Mouse (Mus musculus): ENCODE measurements around the gene Ttc7b. TPM values are rescaled to one million over a fixed set of nuclear protein-coding genes. Genes with fewer than 3 reads are reported as not detected.

Ttc7b gene
- polyA plus RNA-seq, 2 experiments = 1.3 to 3.5 TPM

- no peaks in the 10 kb centered on the region for H3K36me3 ChIP-seq (replicated peaks; ENCODE audit: control insufficient read depth, insufficient read depth, low read depth)
- H3K4me1 ChIP-seq (replicated peaks; ENCODE audit: control insufficient read depth in 2 of 2, insufficient read depth in 2 of 2, low read length in 1 of 2) = no peaks in the 10 kb centered on the region
- no peak overlapping the region for H3K9ac ChIP-seq (replicated peaks)
- no peaks in the 10 kb centered on the region for H3K9me3 ChIP-seq (ENCODE audit: control insufficient read depth, low read length)
- H3K4me2 ChIP-seq (ENCODE audit: low read depth) = no peak overlapping the region
- no peak overlapping the region for H3K27ac ChIP-seq
- H3K27me3 ChIP-seq (ENCODE audit: control insufficient read depth, insufficient read depth, low read length) = no peaks in the 10 kb centered on the region
- WGBS (ENCODE audit: insufficient replicate concordance) = 79% methylated on average over 2 of the region's 2 CpGs
- ATAC-seq (ENCODE audit: insufficient read depth) (no peak), DNase-seq (ENCODE audit: low read depth in 3 of 3, low spot score in 3 of 3) (no peak)
- no peak overlapping the region for H3K4me3 ChIP-seq (ENCODE audit: insufficient read depth in 1 of 2, low read depth in 2 of 2, low read length in 2 of 2)
- no peak for TF ChIP-seq CTCF (IDR thresholded peaks at IDR 0.05; ENCODE audit: low read depth)
- TF ChIP-seq EP300 (IDR thresholded peaks at IDR 0.05; ENCODE audit: low read depth) = no peak
Measured at GRCm38 (mm10) chr12:100298788-100299187, 221.8 kb downstream of the Ttc7b start.

- Histone ChIP-seq H3K4me2 (ENCODE audit: low read depth) (no peak overlapping the region), H3K4me3 (ENCODE audit: insufficient read depth in 1 of 2, low read depth in 2 of 2, low read length in 2 of 2) (no peak overlapping the region), H3K36me3 (replicated peaks; ENCODE audit: control insufficient read depth, insufficient read depth, low read depth) (no peaks in the 10 kb centered on the region), H3K4me1 (replicated peaks; ENCODE audit: control insufficient read depth in 2 of 2, insufficient read depth in 2 of 2, low read length in 1 of 2) (no peaks in the 10 kb centered on the region), H3K9me3 (ENCODE audit: control insufficient read depth, low read length) (no peaks in the 10 kb centered on the region), H3K27me3 (ENCODE audit: control insufficient read depth, insufficient read depth, low read length) (no peaks in the 10 kb centered on the region), H3K27ac (no peak overlapping the region), H3K9ac (replicated peaks) (no peak overlapping the region)
- TF ChIP-seq CTCF (IDR thresholded peaks at IDR 0.05; ENCODE audit: low read depth) = no peak
- TF ChIP-seq EP300 (IDR thresholded peaks at IDR 0.05; ENCODE audit: low read depth) = no peak
- no peak for ATAC-seq (ENCODE audit: insufficient read depth)
- 62% methylated on average over 4 of the region's 4 CpGs for WGBS (ENCODE audit: insufficient replicate concordance)
- no peak for DNase-seq (ENCODE audit: low read depth in 3 of 3, low spot score in 3 of 3)
Measured at GRCm38 (mm10) chr12:100297961-100298360, 222.7 kb downstream of the Ttc7b start.

GRCm38 (mm10) chr12:100294457-100294856, 226.2 kb downstream of the Ttc7b start:
- no peak for ATAC-seq (ENCODE audit: insufficient read depth)

GRCm38 (mm10) chr12:100293956-100294355, 226.7 kb downstream of the Ttc7b start:
- no peaks in the 10 kb centered on the region for H3K9me3 ChIP-seq (ENCODE audit: control insufficient read depth, low read length)
- no peak overlapping the region for H3K4me2 ChIP-seq (ENCODE audit: low read depth)
- ATAC-seq (ENCODE audit: insufficient read depth) (no peak), DNase-seq (ENCODE audit: low read depth in 3 of 3, low spot score in 3 of 3) (no peak)
- TF ChIP-seq CTCF (IDR thresholded peaks at IDR 0.05; ENCODE audit: low read depth) = no peak
- no peak for TF ChIP-seq EP300 (IDR thresholded peaks at IDR 0.05; ENCODE audit: low read depth)
- H3K27me3 ChIP-seq (ENCODE audit: control insufficient read depth, insufficient read depth, low read length) = no peaks in the 10 kb centered on the region
- peaks cover 0 to 2% of the 10 kb centered on the region in 2 experiments; a peak in 1 of 4 replicates for H3K4me1 ChIP-seq (replicated peaks; ENCODE audit: control insufficient read depth in 2 of 2, insufficient read depth in 2 of 2, low read length in 1 of 2)
- 59% methylated on average over 9 of the region's 9 CpGs for WGBS (ENCODE audit: insufficient replicate concordance)
- H3K9ac ChIP-seq (replicated peaks) = no peak overlapping the region
- no peak overlapping the region for H3K4me3 ChIP-seq (ENCODE audit: insufficient read depth in 1 of 2, low read depth in 2 of 2, low read length in 2 of 2)
- H3K27ac ChIP-seq = no peak overlapping the region
- no peaks in the 10 kb centered on the region for H3K36me3 ChIP-seq (replicated peaks; ENCODE audit: control insufficient read depth, insufficient read depth, low read depth)

More at GRCm38 (mm10) chr12:100294457-100294856, 226.2 kb downstream of the Ttc7b start:
- H3K9ac ChIP-seq (replicated peaks) = no peak overlapping the region
- H3K36me3 ChIP-seq (replicated peaks; ENCODE audit: control insufficient read depth, insufficient read depth, low read depth) = no peaks in the 10 kb centered on the region
- WGBS (ENCODE audit: insufficient replicate concordance) = 78% methylated on average over 2 of the region's 2 CpGs
- no peaks in the 10 kb centered on the region for H3K27me3 ChIP-seq (ENCODE audit: control insufficient read depth, insufficient read depth, low read length)
- no peak overlapping the region for H3K4me2 ChIP-seq (ENCODE audit: low read depth)
- TF ChIP-seq EP300 (IDR thresholded peaks at IDR 0.05; ENCODE audit: low read depth) = no peak
- TF ChIP-seq CTCF (IDR thresholded peaks at IDR 0.05; ENCODE audit: low read depth) = peak; percentile 36
- H3K27ac ChIP-seq = no peak overlapping the region
- no peak for DNase-seq (ENCODE audit: low read depth in 3 of 3, low spot score in 3 of 3)
- H3K4me1 ChIP-seq (replicated peaks; ENCODE audit: control insufficient read depth in 2 of 2, insufficient read depth in 2 of 2, low read length in 1 of 2) = peaks cover 0 to 2% of the 10 kb centered on the region in 2 experiments; a peak in 1 of 4 replicates
- H3K9me3 ChIP-seq (ENCODE audit: control insufficient read depth, low read length) = no peaks in the 10 kb centered on the region
- no peak overlapping the region for H3K4me3 ChIP-seq (ENCODE audit: insufficient read depth in 1 of 2, low read depth in 2 of 2, low read length in 2 of 2)

GRCm38 (mm10) chr12:100290711-100291685, 229.6 kb downstream of the Ttc7b start:
- ATAC-seq (ENCODE audit: insufficient read depth) = no peak
- Histone ChIP-seq H3K9me3 (ENCODE audit: control insufficient read depth, low read length) (no peaks in the 10 kb centered on the region), H3K4me3 (ENCODE audit: insufficient read depth in 1 of 2, low read depth in 2 of 2, low read length in 2 of 2) (no peak overlapping the region), H3K27ac (no peak overlapping the region), H3K27me3 (ENCODE audit: control insufficient read depth, insufficient read depth, low read length) (no peaks in the 10 kb centered on the region), H3K9ac (replicated peaks) (no peak overlapping the region), H3K36me3 (replicated peaks; ENCODE audit: control insufficient read depth, insufficient read depth, low read depth) (no peaks in the 10 kb centered on the region), H3K4me1 (replicated peaks; ENCODE audit: control insufficient read depth in 2 of 2, insufficient read depth in 2 of 2, low read length in 1 of 2) (peaks cover 0 to 2% of the 10 kb centered on the region in 2 experiments; a peak in 1 of 4 replicates), H3K4me2 (ENCODE audit: low read depth) (no peak overlapping the region)
- 61% methylated on average over 18 of the region's 18 CpGs for WGBS (ENCODE audit: insufficient replicate concordance)
- DNase-seq (ENCODE audit: low read depth in 3 of 3, low spot score in 3 of 3) = no peak
- TF ChIP-seq EP300 (IDR thresholded peaks at IDR 0.05; ENCODE audit: low read depth) (no peak), CTCF (IDR thresholded peaks at IDR 0.05; ENCODE audit: low read depth) (no peak)

Data from liver, embryonic 14.5 days (tissue).